Mouse (Mus musculus) ES-E14 (cell line): ENCODE results near the gene Trak2.

Experiments used
- MAFK ChIP-seq: IDR thresholded peaks from 2 replicates; pipeline ENCODE4 v1.6.1; 2014; ENCODE audit warnings: mild to moderate bottlenecking, low read depth, low read length, inconsistent platforms; ENCODE audit not compliant: insufficient read depth
- ZC3H11A ChIP-seq: IDR thresholded peaks from 2 replicates; pipeline ENCODE4 v1.6.1; 2012; ENCODE audit warnings: low read depth, mild to moderate bottlenecking, inconsistent platforms, low read length, borderline replicate concordance
- ZNF384 ChIP-seq: IDR thresholded peaks from 2 replicates; pipeline ENCODE4 v1.6.1; 2012; ENCODE audit warnings: low read depth, low read length, inconsistent platforms

- no peak for TF ChIP-seq ZNF384
- no peak for TF ChIP-seq ZC3H11A
- TF ChIP-seq MAFK, result no peak
Observed at GRCm38 (mm10) chr1:59009250-59009649, 36.0 kb upstream of the Trak2 start.
